Mouse (Mus musculus): Measurements from ENCODE around the gene Onecut1.

The Onecut1 gene

DNA sequence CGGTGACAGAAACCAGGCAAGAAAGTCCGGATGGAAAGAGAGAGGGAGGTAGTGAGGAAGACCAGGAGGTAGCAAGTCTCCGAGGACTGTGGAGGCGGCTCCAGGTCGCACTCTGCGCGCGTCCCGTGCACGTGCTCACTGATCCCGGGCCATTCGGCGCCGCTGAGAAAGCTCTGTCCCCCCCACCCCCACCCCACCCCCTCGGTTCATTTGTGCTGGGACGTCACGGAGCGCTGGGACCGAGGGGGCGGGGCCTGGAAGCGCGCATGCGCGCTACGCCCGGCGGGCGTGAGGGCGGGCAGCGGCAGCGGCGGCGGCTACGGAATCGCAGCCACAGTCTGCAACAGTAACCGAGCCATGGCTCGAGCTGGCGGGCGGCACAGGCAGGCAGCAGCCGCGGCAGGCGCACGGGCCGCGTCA lies at the start of gene Onecut1:
TSS of gene Onecut1 (plus strand) at position 361 of the 420 bp plus-strand sequence.
- no peak for DNase-seq

GRCm38 (mm10) chr9:74819736-74820511 lies 41.8 kb upstream of the Onecut1 start:
- no peak for DNase-seq

- no peak for DNase-seq
These were observed 36.6 kb upstream of the Onecut1 start for GRCm38 (mm10) chr9:74825102-74825501.

DNA sequence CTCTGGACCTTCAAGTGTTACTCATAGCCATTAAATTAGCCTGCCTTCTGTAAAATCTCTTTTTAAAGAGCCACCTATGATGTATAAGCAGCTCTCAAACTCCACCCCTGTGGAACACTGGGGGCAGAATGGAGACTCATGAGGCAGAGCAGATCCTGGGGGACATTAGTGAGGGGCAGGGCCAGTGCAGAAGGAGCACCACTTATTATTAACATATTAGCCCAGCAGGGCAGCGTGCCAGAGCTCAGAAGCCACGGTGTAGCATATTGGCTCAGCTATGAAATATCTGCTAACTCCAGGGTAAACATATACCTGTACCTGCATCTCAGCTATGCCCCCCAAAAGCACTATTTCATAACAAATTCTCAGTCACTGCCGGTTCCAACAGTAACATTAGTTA lies 32.5 kb upstream of the Onecut1 start:
- DNase-seq: no peak

DNA sequence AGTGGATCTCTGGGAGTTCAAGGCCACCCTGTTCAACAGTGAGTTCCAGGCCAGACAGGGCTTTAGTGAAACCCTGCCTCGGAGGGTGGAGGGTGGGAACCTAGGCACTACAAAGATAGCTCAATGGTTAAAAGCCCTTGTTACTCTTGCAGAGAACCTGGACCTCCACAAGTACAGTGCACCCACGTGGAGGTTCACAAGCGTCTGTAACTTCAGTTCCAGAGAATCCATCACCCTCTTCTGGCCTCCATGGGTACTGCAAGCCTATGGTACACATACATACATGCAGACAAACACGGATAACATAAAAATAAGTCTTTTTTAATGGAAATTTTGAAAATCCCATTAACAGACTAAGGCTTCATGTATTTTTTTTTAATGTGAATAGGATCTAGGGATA lies 18.8 kb upstream of the Onecut1 start:
- DNase-seq: no peak

DNA sequence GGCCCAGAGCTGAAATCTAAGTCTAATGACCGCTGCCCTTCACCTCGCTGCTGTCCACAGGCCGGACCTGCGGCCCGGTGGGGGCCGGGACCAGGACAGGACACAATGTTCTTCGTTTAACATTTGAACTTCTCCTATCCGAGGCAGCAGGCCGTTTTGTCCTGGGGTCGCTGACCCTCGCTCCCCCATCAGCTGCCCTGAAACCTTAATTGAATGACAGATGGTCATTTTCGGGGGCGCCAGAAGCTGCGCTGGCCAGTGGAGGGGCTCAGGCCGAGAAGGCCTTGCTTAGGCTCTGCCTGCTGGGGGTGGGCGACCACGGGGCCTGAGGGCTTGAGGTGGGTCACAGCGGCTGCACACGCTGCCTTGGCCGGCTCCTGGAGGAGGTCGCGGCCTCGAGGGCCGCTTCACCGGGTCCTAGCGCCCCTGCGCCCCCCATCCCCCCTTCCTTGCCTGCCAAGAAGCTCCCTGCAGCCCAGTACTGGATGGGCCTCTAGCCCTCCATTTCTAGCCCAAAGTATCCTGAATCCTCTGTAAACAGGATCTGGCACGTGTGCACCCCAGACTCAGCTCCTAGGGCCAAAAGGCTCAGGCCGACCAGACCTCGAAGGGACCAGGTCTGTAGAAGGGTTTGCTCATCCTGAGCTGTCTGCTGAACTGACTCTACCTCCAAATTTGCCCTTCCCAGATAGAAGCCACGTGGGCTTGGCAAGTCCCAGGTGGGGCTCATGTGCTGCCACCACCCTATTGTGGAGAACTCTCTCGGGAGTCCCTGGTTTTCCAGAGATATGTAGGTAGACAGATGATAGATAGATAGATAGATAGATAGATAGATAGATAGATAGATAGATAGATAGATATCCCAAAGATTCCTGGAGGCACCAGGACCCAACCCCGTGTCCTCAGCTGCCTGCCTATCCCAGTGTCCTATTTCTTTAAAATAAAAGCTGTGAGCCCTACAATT lies 14.6 kb upstream of the Onecut1 start:
- DNase-seq: no peak

GRCm38 (mm10) chr9:74848411-74849194 lies 13.1 kb upstream of the Onecut1 start:
- no peak for DNase-seq

DNA sequence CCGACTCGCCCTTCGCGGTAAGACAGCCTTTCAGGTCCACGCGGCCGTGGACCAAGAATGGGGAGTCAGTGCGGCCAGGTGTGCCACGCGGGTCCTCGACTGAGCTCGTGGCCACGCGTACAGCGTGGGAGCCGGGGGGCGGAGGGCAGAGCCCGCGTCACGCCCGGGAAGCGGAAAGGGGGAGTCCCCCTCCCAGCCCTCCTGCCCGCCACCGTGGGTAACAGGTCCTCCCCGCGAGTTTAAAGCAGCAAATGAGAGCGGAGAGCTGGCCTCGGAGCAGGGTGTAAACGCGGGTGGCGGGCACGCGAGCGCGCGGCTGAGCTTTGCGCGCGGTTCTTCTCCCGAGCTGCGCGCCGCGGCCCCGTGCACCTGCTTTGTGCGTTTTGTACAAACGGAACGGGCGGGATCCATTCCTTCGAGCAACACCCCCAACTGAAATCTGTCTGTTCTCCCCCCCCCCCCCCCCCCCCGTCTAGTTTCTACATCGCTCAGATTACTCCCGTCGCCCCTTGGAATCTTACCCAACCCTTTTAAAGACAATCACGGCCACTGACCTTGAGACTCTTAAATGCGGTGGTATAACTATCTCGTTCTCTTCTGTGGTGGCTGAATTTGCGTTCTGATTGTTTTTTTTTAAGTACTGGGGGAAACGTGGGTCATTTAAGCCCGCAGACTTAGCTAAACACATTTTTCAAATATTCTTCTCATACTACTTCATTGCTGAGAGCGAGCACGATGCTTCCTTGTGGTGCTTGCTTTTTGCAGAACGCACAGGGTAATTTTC lies 12.3 kb upstream of the Onecut1 start:
- DNase-seq: no peak

DNA sequence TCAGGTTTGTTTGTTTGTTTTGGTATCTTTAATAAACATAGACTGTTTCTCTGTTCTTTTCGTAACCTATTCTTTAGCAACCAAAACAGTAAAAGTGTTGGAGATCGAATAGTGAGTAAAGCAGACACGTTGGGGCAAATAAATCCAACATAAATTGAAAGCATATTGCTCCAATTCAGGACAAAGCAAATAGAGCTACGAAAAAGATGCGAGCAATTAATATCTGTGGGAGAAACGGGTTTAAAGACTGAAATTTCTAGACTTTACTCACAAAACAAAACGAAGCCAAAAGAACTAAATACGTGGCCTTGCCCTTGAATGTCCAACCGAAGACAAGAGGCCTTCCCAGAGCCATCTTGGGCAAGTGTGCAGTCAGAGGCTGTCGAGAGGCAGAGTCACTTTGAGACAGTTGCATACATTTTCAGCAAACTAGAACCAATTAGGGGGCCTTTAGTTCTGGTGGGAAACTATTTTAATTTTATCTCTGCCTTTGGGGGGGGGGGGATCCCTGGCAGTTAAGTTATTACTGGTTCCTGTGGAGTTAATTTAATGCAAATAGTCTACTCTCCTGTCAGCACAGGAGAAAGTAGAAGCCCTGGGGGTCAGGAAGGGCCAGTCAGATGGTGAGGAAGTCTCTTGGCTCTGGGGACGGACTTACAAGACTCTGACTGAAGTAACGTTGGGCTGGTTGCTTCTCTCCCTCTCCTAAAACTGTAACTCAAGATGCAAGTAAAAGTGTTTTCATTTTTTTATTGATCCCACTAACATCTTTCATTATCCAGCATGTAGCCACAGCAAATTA lies 11.5 kb upstream of the Onecut1 start:
- no peak for DNase-seq

DNA sequence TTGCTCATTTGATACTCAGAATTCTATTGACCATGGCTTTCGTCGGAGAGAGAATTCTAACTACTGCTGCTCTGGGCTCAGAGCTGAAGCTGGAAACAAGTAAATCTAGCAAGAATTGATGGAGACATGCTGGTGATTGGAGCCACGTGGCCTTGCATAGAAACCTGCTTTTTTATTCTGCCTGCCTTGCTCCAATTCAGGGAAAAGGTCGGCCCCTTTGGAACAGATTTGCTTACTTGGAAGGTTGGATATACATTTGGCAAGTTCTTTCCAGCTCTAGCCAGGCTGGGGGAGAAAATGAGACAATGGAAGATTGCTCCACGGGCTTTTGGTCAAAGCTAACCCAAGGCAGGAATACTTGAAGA lies 11.0 kb upstream of the Onecut1 start:
- DNase-seq: no peak

- DNase-seq: no peak
These were observed 10.1 kb upstream of the Onecut1 start for GRCm38 (mm10) chr9:74851601-74852000.

- DNase-seq: no peak
These were observed 9.4 kb upstream of the Onecut1 start for GRCm38 (mm10) chr9:74852361-74852760.

GRCm38 (mm10) chr9:74853191-74854072 lies 8.3 kb upstream of the Onecut1 start:
- DNase-seq: no peak

GRCm38 (mm10) chr9:74854073-74854591 lies 7.6 kb upstream of the Onecut1 start:
- DNase-seq: no peak

DNA sequence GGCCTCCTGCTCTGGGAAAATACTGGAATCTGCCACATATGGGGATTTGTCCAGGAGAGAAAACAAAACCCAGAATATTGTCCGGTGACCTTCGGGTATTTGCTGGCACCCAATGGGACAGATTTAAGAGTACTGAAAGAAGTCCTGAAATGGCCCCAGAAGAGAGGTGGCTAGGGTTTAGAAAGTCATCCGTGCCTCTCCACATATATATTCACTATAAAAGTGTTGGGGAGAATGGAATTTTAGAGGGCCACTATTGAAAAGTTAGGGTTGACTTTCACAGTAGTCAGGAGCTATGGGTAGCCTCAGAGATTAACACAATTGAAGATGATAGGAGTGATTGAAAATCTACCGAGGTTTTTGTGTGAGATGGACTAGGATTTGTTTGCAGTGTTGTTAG lies 6.3 kb upstream of the Onecut1 start:
- no peak for DNase-seq

DNA sequence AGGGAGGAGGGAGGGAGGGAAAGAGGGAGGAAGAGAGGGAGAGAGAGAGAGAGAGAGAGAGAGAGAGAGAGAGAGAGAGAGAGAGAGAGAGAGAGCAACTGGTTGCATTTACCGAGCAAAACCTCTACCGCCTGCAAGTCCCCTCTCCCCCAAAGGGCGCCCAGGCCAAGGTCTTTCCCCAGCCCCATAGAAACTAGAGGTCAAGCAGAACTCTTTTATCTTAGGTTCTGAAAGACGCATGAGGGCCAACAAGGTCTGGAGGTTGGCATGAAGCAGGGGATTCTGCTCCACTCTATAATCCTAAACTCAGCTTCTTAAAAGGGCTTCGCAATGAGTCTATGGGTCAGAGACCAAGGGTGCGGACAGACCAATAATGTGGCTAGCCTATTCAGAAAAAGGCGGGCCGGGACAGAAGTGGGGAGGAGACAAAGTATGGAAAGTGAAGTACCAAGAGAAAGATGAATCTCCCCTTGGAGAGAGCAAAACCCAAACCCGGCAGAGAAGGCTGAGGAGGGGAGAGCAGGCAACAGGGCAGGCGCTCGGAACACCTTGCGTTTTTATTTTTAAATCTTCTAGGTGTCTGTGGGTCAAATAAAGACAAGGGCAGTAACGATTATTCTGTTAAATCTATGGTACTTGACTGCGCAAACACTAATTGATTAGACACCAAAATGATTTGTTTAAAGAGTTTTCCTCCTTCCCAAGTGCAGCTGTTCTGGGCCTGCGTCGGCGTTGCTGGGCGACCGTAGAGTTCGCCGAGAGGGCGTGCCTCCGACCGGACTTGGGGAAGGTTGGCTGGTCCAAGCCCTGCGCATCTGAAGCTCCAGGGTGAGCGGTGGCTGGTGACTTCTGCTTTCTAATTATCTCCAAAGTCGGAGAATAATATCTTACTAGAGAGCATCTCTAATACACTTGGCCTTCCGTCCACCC lies 4.9 kb upstream of the Onecut1 start:
- no peak for DNase-seq

GRCm38 (mm10) chr9:74857508-74857840 lies 4.2 kb upstream of the Onecut1 start:
- no peak for DNase-seq

DNA sequence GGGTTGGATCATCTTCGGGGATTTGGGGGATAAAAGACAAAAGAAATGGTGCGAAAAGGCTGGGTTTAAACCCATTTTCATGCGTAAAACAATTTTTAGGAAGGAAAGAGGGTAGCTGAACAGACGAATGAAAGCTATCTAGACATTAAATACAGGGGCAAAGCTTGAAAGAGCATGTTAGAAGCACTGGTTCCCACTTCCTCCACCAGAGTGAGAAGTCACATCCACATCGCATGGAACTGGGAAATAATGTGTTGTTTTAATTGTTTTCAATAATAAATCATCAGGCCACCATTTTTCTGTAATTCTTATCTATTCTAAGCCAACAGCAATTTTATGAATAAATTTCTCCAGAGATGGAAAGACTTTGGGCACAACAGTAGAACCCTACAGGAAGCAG lies 3.6 kb upstream of the Onecut1 start:
- no peak for DNase-seq

DNA sequence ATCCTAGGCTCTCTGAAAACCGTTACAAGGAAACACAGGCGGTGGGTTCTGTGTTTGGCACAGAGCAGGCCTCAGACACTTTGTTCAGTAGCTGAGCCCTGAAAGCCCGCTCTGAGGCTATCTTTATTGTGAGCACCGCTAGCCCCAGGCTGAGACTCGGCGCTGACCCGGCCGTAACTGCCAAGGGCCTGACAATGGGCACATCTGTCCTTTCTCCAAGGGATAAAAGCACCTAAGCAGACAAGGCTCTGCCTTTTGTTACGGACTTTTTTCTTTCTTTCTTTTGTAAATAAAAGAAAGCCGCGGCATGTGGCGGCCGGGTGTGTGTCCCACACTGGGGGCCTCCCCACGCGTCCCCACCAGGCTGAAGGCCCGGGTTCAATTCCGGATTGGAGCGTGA lies 1.3 kb upstream of the Onecut1 start:
- no peak for DNase-seq
